Mouse (Mus musculus) cerebellum, adult 2 months (tissue): ENCODE measurements at regions not wholly inside any gene's neighbourhood (a gene's known extent, or its start where the extent isn't known, plus 50 kb on each side); places are given as distances from the start of the nearest gene placed in this dataset.
A peak's percentile ranks its signal among the peaks of the same experiment; 100 is the strongest.

Source experiments
- DNase-seq, 2 experiments: peaks; one replicate each; pipeline ENCODE4 v3.0.0; 2021
- H3K27ac ChIP-seq: fragments of 200-500 bp; 2 replicates; pipeline ENCODE4 v1.5.1; 2012; ENCODE audit warnings: low read length, control low read depth, inconsistent platforms; ENCODE audit not compliant: insufficient read depth
- H3K27me3 ChIP-seq: fragments of 200-500 bp; 2 replicates; pipeline ENCODE4 v1.6.1; 2012; ENCODE audit warnings: inconsistent platforms, mild to moderate bottlenecking, low read length, moderate library complexity; ENCODE audit not compliant: control insufficient read depth, insufficient read depth
- H3K4me1 ChIP-seq: fragments of 200-500 bp; 2 replicates; pipeline ENCODE4 v1.6.1; 2011; ENCODE audit warnings: low read length; ENCODE audit not compliant: control insufficient read depth, insufficient read depth
- H3K4me3 ChIP-seq: fragments of 200-500 bp; replicated peaks from 2 replicates; pipeline ENCODE3; 2011; ENCODE audit warnings: mild to moderate bottlenecking, low read depth, low read length, control low read depth; ENCODE audit not compliant: insufficient read depth
- CTCF ChIP-seq: fragments of 200-500 bp; IDR thresholded peaks from 2 replicates; pipeline ENCODE4 v1.5.1; 2011; ENCODE audit warnings: low read depth, mild to moderate bottlenecking, control low read depth, low read length, moderate library complexity, borderline replicate concordance; ENCODE audit not compliant: insufficient read depth
- POLR2A ChIP-seq: fragments of 200-500 bp; IDR thresholded peaks from 2 replicates; pipeline ENCODE4 v1.6.1; 2011; ENCODE audit warnings: low read length, control low read depth, borderline replicate concordance; ENCODE audit not compliant: insufficient read depth
- WGBS: fragments of 180-500 bp; shearing (Covaris S2); methylation state at CpG from one replicate; pipeline ENCODE4 v1.1.7; 2018; 5-methylcytosine and 5-hydroxymethylcytosine counted together

GRCm38 (mm10) chr3:144366976-144367765 lies 162.2 kb upstream of the Lmo4 start:
- WGBS, result 10% methylated on average over 22 of the region's 22 CpGs
- H3K4me1 ChIP-seq, result peaks cover 3% of the 10 kb centered on the region; the same call in 1 of the 2 replicates
- DNase-seq, result peak; percentile 11 to 22

GRCm38 (mm10) chr3:144365894-144366293 lies 160.9 kb upstream of the Lmo4 start:
- H3K4me1 ChIP-seq, result peaks cover 3% of the 10 kb centered on the region; the same call in 1 of the 2 replicates
- TF ChIP-seq CTCF, result no peak
- no peak for TF ChIP-seq POLR2A
- H3K27me3 ChIP-seq, result no peaks in the 10 kb centered on the region; the same call in none of the 2 replicates
- H3K4me3 ChIP-seq, result no peak overlapping the region
- no peak for DNase-seq
- WGBS, result 97% methylated on average over 4 of the region's 4 CpGs
- H3K27ac ChIP-seq, result no peak overlapping the region

More at GRCm38 (mm10) chr3:144366976-144367765, 162.2 kb upstream of the Lmo4 start:
- TF ChIP-seq CTCF (peak; percentile 46; the same call in 1 of the 2 replicates), POLR2A (no peak)
- H3K4me3 ChIP-seq, result peak overlapping the region; percentile 43
- no peak overlapping the region for H3K27ac ChIP-seq
- H3K27me3 ChIP-seq, result no peaks in the 10 kb centered on the region; the same call in none of the 2 replicates

- Histone ChIP-seq H3K4me3 (no peak overlapping the region), H3K4me1 (no peaks in the 10 kb centered on the region), H3K27ac (no peak overlapping the region), H3K27me3 (no peaks in the 10 kb centered on the region; the same call in 1 of the 2 replicates)
- TF ChIP-seq CTCF, result no peak
- TF ChIP-seq POLR2A, result no peak
- peak in 1 of 2 experiments; percentile 6 for DNase-seq
- 48% methylated on average over 10 of the region's 10 CpGs for WGBS
Measured at GRCm38 (mm10) chr3:144362472-144362871, 157.5 kb upstream of the Lmo4 start.

GRCm38 (mm10) chr3:144361203-144361978 lies 156.4 kb upstream of the Lmo4 start:
- Histone ChIP-seq H3K4me3 (no peak overlapping the region), H3K27me3 (no peaks in the 10 kb centered on the region; the same call in 1 of the 2 replicates), H3K27ac (no peak overlapping the region), H3K4me1 (no peaks in the 10 kb centered on the region)
- WGBS, result 81% methylated on average over 4 of the region's 4 CpGs
- DNase-seq, result no peak
- no peak for TF ChIP-seq POLR2A
- no peak for TF ChIP-seq CTCF

- WGBS, result 52% methylated on average over 11 of the region's 11 CpGs
Measured at GRCm38 (mm10) chr3:144356948-144357295, 151.9 kb upstream of the Lmo4 start.

GRCm38 (mm10) chr3:144356103-144356947 lies 151.3 kb upstream of the Lmo4 start:
- Histone ChIP-seq H3K27me3 (no peaks in the 10 kb centered on the region), H3K4me3 (no peak overlapping the region), H3K27ac (no peak overlapping the region), H3K4me1 (no peaks in the 10 kb centered on the region)
- TF ChIP-seq CTCF (no peak), POLR2A (no peak)
- no peak for DNase-seq
- 69% methylated on average over 17 of the region's 17 CpGs for WGBS

More at GRCm38 (mm10) chr3:144356948-144357295, 151.9 kb upstream of the Lmo4 start:
- no peak for DNase-seq
- Histone ChIP-seq H3K4me3 (no peak overlapping the region), H3K27me3 (no peaks in the 10 kb centered on the region), H3K4me1 (no peaks in the 10 kb centered on the region), H3K27ac (no peak overlapping the region)
- TF ChIP-seq CTCF, result no peak
- no peak for TF ChIP-seq POLR2A

- DNase-seq, result no peak
- Histone ChIP-seq H3K4me1 (no peaks in the 10 kb centered on the region), H3K4me3 (no peak overlapping the region), H3K27me3 (no peaks in the 10 kb centered on the region), H3K27ac (no peak overlapping the region)
- 96% methylated on average over 4 of the region's 4 CpGs for WGBS
- TF ChIP-seq CTCF (no peak), POLR2A (no peak)
Measured at GRCm38 (mm10) chr3:144352559-144352958, 147.5 kb upstream of the Lmo4 start.
